Mouse (Mus musculus) megakaryocyte, embryonic 14.5 days (primary cell): ENCODE data around the gene Herc2.

Source experiments
- FLI1 ChIP-seq: IDR thresholded peaks from 2 replicates; pipeline ENCODE4 v1.6.1; 2012; ENCODE audit warnings: low read length, inconsistent platforms, mixed read lengths
- GATA1 ChIP-seq: IDR thresholded peaks from 3 replicates; pipeline ENCODE4 v1.6.1; 2012; ENCODE audit warnings: mixed read lengths, low read length, inconsistent platforms, borderline replicate concordance

GRCm38 (mm10) chr7:56071724-56072123 is 21.7 kb downstream of the Herc2 start:
- no peak for TF ChIP-seq GATA1
- TF ChIP-seq FLI1: no peak
